Mouse (Mus musculus) 416B (cell line): ENCODE measurements around the gene Mtfp1.
A peak's percentile ranks its signal among the peaks of the same experiment; 100 is the strongest.
"Not testable (repeated sequence)": the region's sequence is repeated elsewhere in the genome, so short reads cannot be mapped to it uniquely, and the experiment has no call there.

Experiments used
- DNase-seq: peaks from one replicate; pipeline ENCODE4 v3.0.0; 2011; ENCODE audit warnings: low read depth

Mtfp1 gene

DNA sequence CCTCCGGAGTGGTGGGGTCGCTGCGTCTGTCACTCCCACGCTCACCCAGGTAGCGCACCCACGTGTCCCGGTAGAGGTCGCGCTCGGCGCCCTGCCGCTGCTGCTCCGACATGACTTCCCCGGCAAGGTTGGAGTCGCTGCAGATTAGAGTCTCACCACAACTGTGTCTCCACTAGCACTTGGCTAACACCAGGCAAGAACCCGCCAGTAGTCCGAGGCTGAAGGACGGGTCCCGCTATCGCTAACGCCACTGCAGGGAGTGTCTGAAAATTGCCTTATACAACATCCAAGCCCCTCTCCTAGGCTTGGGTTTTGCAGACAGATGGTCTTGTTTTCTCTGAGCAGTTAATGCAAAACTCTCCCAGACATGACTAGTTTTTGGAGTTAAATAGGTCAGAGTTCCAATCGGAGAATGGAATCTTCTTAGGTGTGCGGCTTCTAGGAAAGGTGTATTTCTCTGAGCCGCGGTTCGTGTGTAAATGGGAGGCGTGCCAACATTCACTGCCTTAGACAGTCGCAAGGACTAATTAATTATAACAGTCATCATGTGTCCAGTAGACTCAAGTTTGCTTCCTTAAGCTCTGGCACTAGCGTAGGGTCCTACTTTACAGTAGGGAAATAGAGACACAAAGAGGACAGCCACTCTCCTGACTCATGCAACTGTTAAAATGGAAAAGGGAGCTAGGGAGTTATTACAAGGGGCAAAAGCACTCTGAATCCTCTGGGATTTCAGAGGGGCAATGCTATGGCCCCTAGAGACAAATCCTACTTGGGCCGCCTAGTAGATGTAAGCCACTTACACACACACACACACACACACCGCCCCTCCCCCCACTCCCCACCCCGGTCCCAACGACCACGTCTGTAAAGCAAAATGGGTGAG lies at the start of gene Mtfp1:
TSS of gene Mtfp1 (minus strand) at position 275 of the 883 bp plus-strand sequence.
- peak; percentile 84 for DNase-seq

GRCm38 (mm10) chr11:4143281-4144062 lies 48.2 kb upstream of the Mtfp1 start:
- DNase-seq: no peak

GRCm38 (mm10) chr11:4142352-4142751 lies 47.1 kb upstream of the Mtfp1 start:
- no peak for DNase-seq

- DNase-seq: no peak
These were observed 46.3 kb upstream of the Mtfp1 start for GRCm38 (mm10) chr11:4141505-4141904.

DNA sequence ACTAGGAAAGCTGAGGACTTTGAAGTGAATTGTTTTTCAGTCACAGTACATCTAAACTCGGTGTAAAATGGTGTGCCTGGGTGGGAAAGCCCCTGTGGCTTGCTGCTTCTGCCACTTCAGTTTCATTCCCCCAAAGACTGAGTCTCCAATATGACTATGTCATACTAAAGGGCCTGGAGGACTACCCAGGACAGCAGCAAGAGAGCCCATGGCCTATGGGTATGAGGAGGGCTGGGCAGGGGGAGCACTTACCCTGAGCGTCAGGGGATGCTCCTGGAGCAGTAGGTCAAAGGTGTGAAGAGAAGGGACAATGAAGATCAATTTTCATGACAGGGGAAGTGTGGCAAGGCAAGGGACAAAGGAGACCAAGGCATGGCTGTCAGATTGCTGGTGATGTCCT lies 43.7 kb upstream of the Mtfp1 start:
- no peak for DNase-seq

DNA sequence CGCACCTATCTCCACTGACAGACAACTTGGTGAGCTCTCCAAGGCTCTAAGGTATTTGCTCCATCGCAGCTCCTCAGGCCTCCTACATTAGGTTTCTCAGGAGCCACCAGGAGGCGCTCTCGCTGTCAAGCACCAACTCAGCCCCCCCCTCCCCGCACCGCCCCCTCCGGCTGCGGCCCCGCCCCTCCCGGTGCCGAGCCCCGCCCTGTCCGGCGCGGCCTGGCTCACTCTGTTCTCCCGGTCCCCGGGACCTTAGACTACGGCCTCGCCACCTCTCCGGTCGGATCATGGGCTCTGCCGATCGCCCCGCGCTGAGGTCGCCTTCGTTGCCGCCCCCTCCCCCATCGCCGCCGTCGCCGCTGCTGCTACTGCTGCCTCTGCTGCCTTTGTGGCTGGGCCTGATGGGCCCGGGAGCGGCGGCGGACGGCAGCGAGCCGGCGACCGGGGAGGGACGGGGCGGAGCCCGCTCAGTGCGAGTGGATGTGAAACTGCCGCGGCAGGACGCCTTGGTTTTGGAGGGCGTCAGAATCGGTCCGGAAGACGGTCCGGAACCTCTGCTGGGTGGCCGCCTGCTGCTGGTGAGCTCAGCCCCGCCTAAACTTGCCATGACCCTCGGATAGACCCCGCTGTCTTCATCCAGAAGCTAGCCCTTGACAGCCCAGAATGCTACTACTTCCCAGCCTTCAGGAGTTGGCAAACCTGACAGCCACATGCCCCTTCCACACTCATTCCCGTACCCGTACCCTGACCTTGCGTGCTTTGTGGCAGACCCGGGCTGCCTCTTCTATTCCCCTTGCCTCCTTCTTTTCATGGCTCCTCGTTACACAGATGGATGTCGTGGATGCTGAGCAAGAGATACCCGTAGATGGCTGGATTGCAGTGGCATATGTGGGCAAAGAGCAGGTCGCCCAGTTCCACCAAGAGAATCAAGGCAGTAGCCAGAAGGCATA lies 40.0 kb upstream of the Mtfp1 start, which contains the start of gene Rnf215:
TSS of gene Rnf215 (plus strand) at position 217 of the 950 bp plus-strand sequence.
- DNase-seq: peak; percentile 91

GRCm38 (mm10) chr11:4134400-4134799 lies 39.2 kb upstream of the Mtfp1 start:
- peak; percentile 83 for DNase-seq

GRCm38 (mm10) chr11:4133450-4133849 lies 38.2 kb upstream of the Mtfp1 start:
- peak; percentile 56 for DNase-seq

- DNase-seq: not testable (repeated sequence)
These were observed 33.2 kb upstream of the Mtfp1 start for GRCm38 (mm10) chr11:4128461-4128860.

GRCm38 (mm10) chr11:4127059-4127458 lies 31.8 kb upstream of the Mtfp1 start:
- DNase-seq: peak; percentile 16

DNA sequence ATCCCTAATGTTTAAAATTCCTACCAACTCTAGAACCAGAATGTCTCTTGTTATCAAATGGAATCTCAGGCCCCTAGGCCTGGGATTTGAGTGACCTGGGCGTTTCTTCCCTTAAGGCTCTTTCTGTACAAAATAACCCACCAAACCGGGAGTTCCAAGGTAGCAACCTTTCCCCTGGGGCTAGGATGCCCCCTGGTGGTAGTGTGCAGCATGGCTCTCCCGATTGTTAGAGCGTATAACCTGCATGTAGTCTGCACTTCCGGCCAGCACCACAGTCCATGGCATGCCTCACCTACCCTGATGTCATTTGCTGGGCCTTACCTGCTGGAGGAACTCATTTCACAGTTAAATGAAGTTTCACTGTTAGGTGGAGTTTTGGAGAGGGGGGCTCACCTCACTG lies 28.7 kb upstream of the Mtfp1 start:
- DNase-seq: peak; percentile 87

GRCm38 (mm10) chr11:4122742-4123579 lies 27.7 kb upstream of the Mtfp1 start, which contains the start of gene Sec14l2:
Sec14l2 (minus strand) TSS chr11:4123415.
- peak; percentile 86 for DNase-seq

- no peak for DNase-seq
These were observed 27.0 kb upstream of the Mtfp1 start for GRCm38 (mm10) chr11:4122226-4122625.

- DNase-seq: no peak
These were observed 26.4 kb upstream of the Mtfp1 start for GRCm38 (mm10) chr11:4121691-4122090.

DNA sequence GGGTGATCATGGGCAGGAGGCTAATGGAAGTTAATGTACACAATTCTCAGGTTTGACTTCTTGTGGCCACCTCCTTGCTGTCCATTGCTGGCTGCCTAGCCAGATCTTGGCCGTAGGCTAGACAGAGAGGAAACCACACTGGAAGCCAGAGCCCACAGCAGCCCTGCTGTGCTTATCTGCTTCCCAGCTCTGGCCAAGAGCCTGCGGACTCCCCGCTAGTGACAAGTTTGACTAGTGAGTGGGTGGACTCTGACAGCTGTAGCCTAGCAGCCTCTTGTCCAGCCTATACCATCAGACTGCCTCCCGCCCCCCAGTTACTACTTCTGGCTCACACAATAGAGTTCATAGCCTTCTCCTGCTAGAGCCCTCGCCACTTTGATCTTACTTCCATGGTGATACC lies 24.4 kb upstream of the Mtfp1 start:
- peak; percentile 93 for DNase-seq

- peak; percentile 21 for DNase-seq
These were observed 23.1 kb upstream of the Mtfp1 start for GRCm38 (mm10) chr11:4118081-4118921.

- peak; percentile 49 for DNase-seq
These were observed 22.3 kb upstream of the Mtfp1 start for GRCm38 (mm10) chr11:4117372-4118071.

GRCm38 (mm10) chr11:4116458-4117141 lies 21.4 kb upstream of the Mtfp1 start:
- DNase-seq: peak; percentile 16

GRCm38 (mm10) chr11:4115407-4115806 lies 20.2 kb upstream of the Mtfp1 start:
- no peak for DNase-seq
